In the genomic region with DNA sequence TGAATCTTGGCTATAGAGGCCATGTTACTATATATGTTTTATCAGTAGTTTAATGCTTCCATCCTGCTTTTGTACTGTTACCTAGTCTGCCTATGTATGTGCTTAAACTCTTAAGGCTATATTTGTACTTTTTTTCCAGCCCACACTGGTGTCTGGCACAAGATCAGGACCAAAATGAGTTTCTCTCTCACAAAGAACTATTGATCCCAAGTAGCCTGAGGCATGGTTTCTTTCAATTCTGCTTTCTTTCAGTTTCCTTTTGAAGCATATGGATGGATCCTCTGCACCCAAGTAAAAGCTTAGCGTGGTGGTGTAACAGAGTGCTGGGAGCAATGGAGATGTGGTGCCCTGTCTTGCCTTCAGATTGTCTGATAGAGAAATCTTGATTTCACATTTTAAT, we compare ENCODE assay signal across 22 mouse cellular contexts. TPM values are rescaled to one million over a fixed set of nuclear protein-coding genes. Genes with fewer than 3 reads are reported as not detected.
A peak's percentile ranks its signal among the peaks of the same experiment; 100 is the strongest.
DNase-seq lines count a peak whose midpoint lies in the region; ATAC-seq and TF ChIP-seq lines count a peak whose summit lies in the region.
"Had no signal": no experiment of that assay in that cellular context is flagged by ENCODE, and none has a peak within 500 bp of the region (broad histone marks: within the 10 kb centered on the region; RNA-seq: fewer than 3 reads in every experiment).

No protein-coding gene starts in this region.

- H3K4me3 ChIP-seq in intestine, postnatal 0 days (ENCODE audit: low read depth, low read length) = no peak overlapping the region
- H3K4me3 ChIP-seq in intestine, embryonic 15.5 days (replicated peaks) = no peak overlapping the region
- no peak overlapping the region for H3K4me3 ChIP-seq in CH12.LX (replicated peaks in 1 of 3; ENCODE audit: low read depth in 2 of 3, low read length in 2 of 3, poor library complexity in 1 of 3)
- H3K4me3 ChIP-seq: embryonic facial prominence, embryonic 13.5 days; forebrain, embryonic 13.5 days; heart, embryonic 13.5 days; hindbrain, embryonic 12.5 days had no signal

- H3K9ac ChIP-seq in intestine, postnatal 0 days (ENCODE audit: low read depth, low read length) = no peak overlapping the region
- H3K9ac ChIP-seq in intestine, embryonic 15.5 days = no peak overlapping the region
- H3K9ac ChIP-seq in CH12.LX (ENCODE audit: insufficient read depth, low read depth) = no peak overlapping the region
- H3K9ac ChIP-seq: embryonic facial prominence, embryonic 13.5 days; forebrain, embryonic 13.5 days; heart, embryonic 13.5 days; hindbrain, embryonic 12.5 days had no signal

- TF ChIP-seq POLR2A in CH12.LX (IDR thresholded peaks at IDR 0.05; ENCODE audit: low read depth, low read length) = no peak

- H3K4me1 ChIP-seq in intestine, postnatal 0 days (replicated peaks; ENCODE audit: control insufficient read depth, insufficient read depth, low read length) = 0 out of 2 replicates have a peak, but pooled peaks cover 7% of the 10 kb centered on the region
- peaks cover 4% of the 10 kb centered on the region for H3K4me1 ChIP-seq in intestine, embryonic 15.5 days (replicated peaks)
- H3K4me1 ChIP-seq in CH12.LX (ENCODE audit: control insufficient read depth in 1 of 2, insufficient read depth in 2 of 2) = peaks cover 14 to 51% of the 10 kb centered on the region in 2 experiments

- TF ChIP-seq CTCF in intestine, postnatal 0 days (IDR thresholded peaks at IDR 0.05; ENCODE audit: low read depth) = no peak
- no peak for TF ChIP-seq CTCF in CH12.LX (conservative IDR thresholded peaks at IDR 0.05 in 1 of 2, IDR thresholded peaks at IDR 0.05 in 1 of 2; ENCODE audit: low read depth in 2 of 2, low read length in 2 of 2)

- peaks cover 7% of the 10 kb centered on the region; the same call in 1 of the 2 replicates for H3K36me3 ChIP-seq in intestine, postnatal 0 days (ENCODE audit: control insufficient read depth, insufficient read depth)
- H3K36me3 ChIP-seq in intestine, embryonic 15.5 days = no peaks in the 10 kb centered on the region
- H3K36me3 ChIP-seq in CH12.LX (replicated peaks in 1 of 2; ENCODE audit: control insufficient read depth in 1 of 2, insufficient read depth in 1 of 2, low read length in 1 of 2) = peaks cover 7 to 46% of the 10 kb centered on the region in 2 experiments
- H3K36me3 ChIP-seq: embryonic facial prominence, embryonic 13.5 days; heart, embryonic 13.5 days; hindbrain, embryonic 12.5 days had no signal

- no peak overlapping the region for H3K4me2 ChIP-seq in intestine, postnatal 0 days (replicated peaks; ENCODE audit: low read depth)
- no peak overlapping the region for H3K4me2 ChIP-seq in intestine, embryonic 15.5 days (replicated peaks)
- H3K4me2 ChIP-seq in CH12.LX (ENCODE audit: insufficient read depth, low read depth, poor library complexity, severe bottlenecking) = no peak overlapping the region; the same call in 1 of the 2 replicates
- H3K4me2 ChIP-seq: embryonic facial prominence, embryonic 13.5 days; forebrain, embryonic 13.5 days; heart, embryonic 13.5 days; hindbrain, embryonic 12.5 days had no signal

- 65% methylated on average over 1 of the region's 1 CpGs for WGBS in intestine, postnatal 0 days
- WGBS in intestine, embryonic 15.5 days = 80% methylated on average over 1 of the region's 1 CpGs

- in situ Hi-C loops in CH12.LX (cut with MboI; ENCODE audit: low pct_ligation_motif_present, low pct_unique_long_range_greater_than_20kb, low sequenced_read_pairs) = loop anchor here (10.0 kb wide), 1 partner anchor 54 kb away; the partner anchor contains the start of gene Nadk

- dilution Hi-C loops in CH12.LX (cut with MboI; ENCODE audit: extremely low pct_ligation_motif_present, extremely low pct_unique_long_range_greater_than_20kb, low sequenced_read_pairs) = no loop called here

- no peak for TF ChIP-seq RAD21 in CH12.LX (IDR thresholded peaks at IDR 0.05; ENCODE audit: low read depth, low read length)

- peak overlapping the region; percentile 21; the same call in 1 of the 2 replicates for H3K27ac ChIP-seq in intestine, postnatal 0 days (ENCODE audit: low read depth, low read length)
- H3K27ac ChIP-seq in intestine, embryonic 15.5 days = no peak overlapping the region
- H3K27ac ChIP-seq in CH12.LX (ENCODE audit: insufficient read depth, low read depth) = no peak overlapping the region
- H3K27ac ChIP-seq: embryonic facial prominence, embryonic 13.5 days; forebrain, embryonic 13.5 days; heart, embryonic 13.5 days; hindbrain, embryonic 12.5 days had no signal

- peaks cover 95% of the 10 kb centered on the region for H3K79me2 ChIP-seq in CH12.LX (replicated peaks; ENCODE audit: control insufficient read depth, extremely low read depth, insufficient read depth, poor library complexity, severe bottlenecking)

- no peaks in the 10 kb centered on the region for H3K27me3 ChIP-seq in intestine, postnatal 0 days (replicated peaks; ENCODE audit: control insufficient read depth, insufficient read depth, low read length)
- no peaks in the 10 kb centered on the region for H3K27me3 ChIP-seq in intestine, embryonic 15.5 days (replicated peaks)
- no peaks in the 10 kb centered on the region for H3K27me3 ChIP-seq in CH12.LX (replicated peaks)
- H3K27me3 ChIP-seq: embryonic facial prominence, embryonic 13.5 days; forebrain, embryonic 13.5 days; heart, embryonic 13.5 days; hindbrain, embryonic 12.5 days; Patski had no signal

- H3K9me3 ChIP-seq in intestine, postnatal 0 days (ENCODE audit: control insufficient read depth) = no peaks in the 10 kb centered on the region
- H3K9me3 ChIP-seq in intestine, embryonic 15.5 days = no peaks in the 10 kb centered on the region
- no peaks in the 10 kb centered on the region for H3K9me3 ChIP-seq in CH12.LX (replicated peaks; ENCODE audit: low read length)
- H3K9me3 ChIP-seq: embryonic facial prominence, embryonic 13.5 days; forebrain, embryonic 13.5 days; G1E; heart, embryonic 13.5 days; hindbrain, embryonic 12.5 days had no signal

- ATAC-seq in intestine, postnatal 0 days = no peak
- ATAC-seq in intestine, embryonic 15.5 days = no peak
- ATAC-seq: activated CD4-positive, CD25-positive, alpha-beta regulatory T cell, adult 4 months; forebrain, embryonic 13.5 days; hindbrain, embryonic 16.5 days; inflammation-experienced regulatory T-cells, adult 6 months; Patski had no signal

- TF ChIP-seq EP300 in CH12.LX (IDR thresholded peaks at IDR 0.05; ENCODE audit: low read length) = peak; percentile 67; the same call in 1 of the 2 replicates

- DNase-seq in CH12.LX (ENCODE audit: extremely low read depth) = no peak
- peak; percentile 27 for DNase-seq in Muller cell, postnatal 12 days (ENCODE audit: inconsistent ontology term)
- DNase-seq in gonadal fat pad, adult 2 months (ENCODE audit: low read depth) = peak; percentile 89
- no peak for DNase-seq in frontal cortex, postnatal 14 days (ENCODE audit: low spot score in 2 of 2)
- DNase-seq: adrenal gland, postnatal 14 days; cerebellum, adult 2 months; cerebellum, postnatal 14 days; gastrocnemius, postnatal 10 days; heart, postnatal 4 days; kidney, adult 18-20 months had no signal

TF ChIP-seq in CH12.LX, 34 proteins besides CTCF, POLR2A, EP300 and RAD21:
- no peak for TF ChIP-seq SIN3A (IDR thresholded peaks at IDR 0.05; ENCODE audit: low read length)
- TF ChIP-seq IRF4 (IDR thresholded peaks at IDR 0.05; ENCODE audit: low read depth, low read length) = 0 out of 2 replicates have a peak, but pooled peaks have one; percentile 44

RNA-seq across cellular contexts. Expression of gene Gnb1, which starts 19.8 kb away (rescaled TPM):
- 336 and 354 TPM in 2 replicates for polyA plus RNA-seq in intestine, postnatal 0 days (2015; fragmentation: Nextera tagmentation; extraction: Ambion mirVana)
- 460 and 467 TPM in 2 replicates for polyA plus RNA-seq in intestine, embryonic 15.5 days (2015; fragmentation: Nextera tagmentation; extraction: Ambion mirVana)
- 106 and 134 TPM in 2 replicates for total RNA-seq in CH12.LX (2012; rRNA removed)
- 72.8 and 88.0 TPM in 2 replicates for total RNA-seq in CH12.LX (2014; rRNA removed)
- polyA plus RNA-seq in CH12.LX (2012; ENCODE audit: insufficient read length, low read depth) = 407 and 450 TPM in 2 replicates
- 663 and 820 TPM in 2 replicates for polyA plus RNA-seq in gonadal fat pad, adult 2 months (2012; rRNA removed)

RNA-seq across cellular contexts. Expression of gene Tmem52, which starts 42.1 kb away (rescaled TPM):
- polyA plus RNA-seq in intestine, postnatal 0 days (2015; fragmentation: Nextera tagmentation; extraction: Ambion mirVana) = 15.9 and 16.2 TPM in 2 replicates
- 2.1 and 2.2 TPM in 2 replicates for polyA plus RNA-seq in intestine, embryonic 15.5 days (2015; fragmentation: Nextera tagmentation; extraction: Ambion mirVana)
- total RNA-seq in CH12.LX (2012; rRNA removed) (0.13 and 0.59 TPM in 2 replicates), CH12.LX (2014; rRNA removed) (not detected in 2 replicates)
- 0.34 TPM in 1 of 2 replicates, not detected in the other for polyA plus RNA-seq in CH12.LX (2012; ENCODE audit: insufficient read length, low read depth)
- polyA plus RNA-seq in gonadal fat pad, adult 2 months (2012; rRNA removed) = 9.1 and 9.7 TPM in 2 replicates
- total RNA-seq: common myeloid progenitor, adult 5-6 weeks; heart, postnatal 4 days had no signal
- polyA plus RNA-seq: activated CD4-positive, CD25-positive, alpha-beta regulatory T cell, adult 4 months; G1E; heart, embryonic 13.5 days; hindbrain, embryonic 12.5 days; inflammation-experienced regulatory T-cells, adult 6 months had no signal

RNA-seq across cellular contexts. Expression of gene Nadk, which starts 51.2 kb away (rescaled TPM):
- polyA plus RNA-seq in intestine, postnatal 0 days (2015; fragmentation: Nextera tagmentation; extraction: Ambion mirVana) = 46.7 and 49.2 TPM in 2 replicates
- polyA plus RNA-seq in intestine, embryonic 15.5 days (2015; fragmentation: Nextera tagmentation; extraction: Ambion mirVana) = 91.6 and 93.4 TPM in 2 replicates
- total RNA-seq in CH12.LX (2012; rRNA removed) (138 and 162 TPM in 2 replicates), CH12.LX (2014; rRNA removed) (193 and 204 TPM in 2 replicates)
- 199 and 212 TPM in 2 replicates for polyA plus RNA-seq in CH12.LX (2012; ENCODE audit: insufficient read length, low read depth)
- 163 and 200 TPM in 2 replicates for polyA plus RNA-seq in gonadal fat pad, adult 2 months (2012; rRNA removed)

Comparison
In these comparisons a context has a peak if more than half of its experiments do, and no peak if none do; other contexts are left out.
1. DNase-seq: peak in Muller cell, postnatal 12 days (single experiment) and gonadal fat pad, adult 2 months (single experiment); none in CH12.LX (single experiment) and frontal cortex, postnatal 14 days (0 of 2).